Mouse (Mus musculus): ENCODE data around the gene Arhgap23. TPM values are rescaled to one million over a fixed set of nuclear protein-coding genes. Genes with fewer than 3 reads are reported as not detected.

Gene Arhgap23
- polyA plus RNA-seq, 1 experiment from 2014 or later = 3.0 TPM

- Histone ChIP-seq H3K4me1 (ENCODE audit: control insufficient read depth, insufficient read depth, low read length) (peaks cover 21% of the 10 kb centered on the region), H3K4me3 (ENCODE audit: low read length) (no peak overlapping the region), H3K9me3 (ENCODE audit: control insufficient read depth, low read length) (no peaks in the 10 kb centered on the region), H3K9ac (ENCODE audit: low read depth, low read length) (no peak overlapping the region), H3K27ac (ENCODE audit: low read length) (no peak overlapping the region), H3K27me3 (replicated peaks; ENCODE audit: control insufficient read depth, insufficient read depth, low read length) (peaks cover 33% of the 10 kb centered on the region), H3K36me3 (ENCODE audit: control insufficient read depth, insufficient read depth, low read length) (no peaks in the 10 kb centered on the region), H3K4me2 (ENCODE audit: low read depth, low read length) (no peak overlapping the region)
- 83% methylated on average over 6 of the region's 6 CpGs for WGBS
- ATAC-seq = no peak
These were observed 114.7 kb downstream of the Arhgap23 start for GRCm38 (mm10) chr11:97530069-97530468.

GRCm38 (mm10) chr11:97530961-97531360, 115.6 kb downstream of the Arhgap23 start:
- no peak overlapping the region for H3K4me2 ChIP-seq (ENCODE audit: low read depth, low read length)
- ATAC-seq = no peak
- H3K9ac ChIP-seq (ENCODE audit: low read depth, low read length) = no peak overlapping the region
- WGBS = 66% methylated on average over 5 of the region's 5 CpGs
- H3K27me3 ChIP-seq (replicated peaks; ENCODE audit: control insufficient read depth, insufficient read depth, low read length) = peaks cover 42% of the 10 kb centered on the region
- H3K27ac ChIP-seq (ENCODE audit: low read length) = no peak overlapping the region
- H3K36me3 ChIP-seq (ENCODE audit: control insufficient read depth, insufficient read depth, low read length) = no peaks in the 10 kb centered on the region
- H3K9me3 ChIP-seq (ENCODE audit: control insufficient read depth, low read length) = no peaks in the 10 kb centered on the region
- peaks cover 21% of the 10 kb centered on the region for H3K4me1 ChIP-seq (ENCODE audit: control insufficient read depth, insufficient read depth, low read length)
- H3K4me3 ChIP-seq (ENCODE audit: low read length) = no peak overlapping the region

- Histone ChIP-seq H3K9ac (ENCODE audit: low read depth, low read length) (0 out of 2 replicates have a peak overlapping the region, but pooled peaks have one; percentile 46), H3K27ac (ENCODE audit: low read length) (no peak overlapping the region), H3K4me2 (ENCODE audit: low read depth, low read length) (peak overlapping the region; percentile 93), H3K4me1 (ENCODE audit: control insufficient read depth, insufficient read depth, low read length) (peaks cover 25% of the 10 kb centered on the region), H3K27me3 (replicated peaks; ENCODE audit: control insufficient read depth, insufficient read depth, low read length) (peaks cover 48% of the 10 kb centered on the region), H3K4me3 (ENCODE audit: low read length) (peak overlapping the region; percentile 51), H3K36me3 (ENCODE audit: control insufficient read depth, insufficient read depth, low read length) (no peaks in the 10 kb centered on the region), H3K9me3 (ENCODE audit: control insufficient read depth, low read length) (no peaks in the 10 kb centered on the region)
- WGBS = 8% methylated on average over 46 of the region's 46 CpGs
- peak; percentile 69 for ATAC-seq
These were observed 116.3 kb downstream of the Arhgap23 start for GRCm38 (mm10) chr11:97531381-97532260.

- peaks cover 31% of the 10 kb centered on the region for H3K4me1 ChIP-seq (ENCODE audit: control insufficient read depth, insufficient read depth, low read length)
- H3K4me2 ChIP-seq (ENCODE audit: low read depth, low read length) = peak overlapping the region; percentile 93; the same call in 1 of the 2 replicates
These were observed 117.0 kb downstream of the Arhgap23 start for GRCm38 (mm10) chr11:97532354-97532753.

GRCm38 (mm10) chr11:97532950-97533582, 117.7 kb downstream of the Arhgap23 start:
- Histone ChIP-seq H3K4me3 (ENCODE audit: low read length) (peak overlapping the region; percentile 36), H3K27me3 (replicated peaks; ENCODE audit: control insufficient read depth, insufficient read depth, low read length) (peaks cover 62% of the 10 kb centered on the region), H3K9me3 (ENCODE audit: control insufficient read depth, low read length) (no peaks in the 10 kb centered on the region), H3K36me3 (ENCODE audit: control insufficient read depth, insufficient read depth, low read length) (no peaks in the 10 kb centered on the region), H3K4me2 (ENCODE audit: low read depth, low read length) (peak overlapping the region; percentile 51), H3K4me1 (ENCODE audit: control insufficient read depth, insufficient read depth, low read length) (peaks cover 31% of the 10 kb centered on the region), H3K9ac (ENCODE audit: low read depth, low read length) (0 out of 2 replicates have a peak overlapping the region, but pooled peaks have one; percentile 22), H3K27ac (ENCODE audit: low read length) (no peak overlapping the region)
- 0 out of 2 replicates have a peak, but pooled peaks have one; percentile 58 for ATAC-seq
- 2% methylated on average over 20 of the region's 20 CpGs for WGBS

More at GRCm38 (mm10) chr11:97532354-97532753, 117.0 kb downstream of the Arhgap23 start:
- no peaks in the 10 kb centered on the region for H3K36me3 ChIP-seq (ENCODE audit: control insufficient read depth, insufficient read depth, low read length)
- no peaks in the 10 kb centered on the region for H3K9me3 ChIP-seq (ENCODE audit: control insufficient read depth, low read length)
- WGBS = 16% methylated on average over 8 of the region's 8 CpGs
- no peak overlapping the region for H3K9ac ChIP-seq (ENCODE audit: low read depth, low read length)
- peaks cover 56% of the 10 kb centered on the region for H3K27me3 ChIP-seq (replicated peaks; ENCODE audit: control insufficient read depth, insufficient read depth, low read length)
- H3K27ac ChIP-seq (ENCODE audit: low read length) = no peak overlapping the region
- no peak overlapping the region for H3K4me3 ChIP-seq (ENCODE audit: low read length)
- no peak for ATAC-seq

- Histone ChIP-seq H3K9me3 (ENCODE audit: control insufficient read depth, low read length) (no peaks in the 10 kb centered on the region), H3K4me3 (ENCODE audit: low read length) (no peak overlapping the region), H3K27ac (ENCODE audit: low read length) (no peak overlapping the region), H3K4me2 (ENCODE audit: low read depth, low read length) (no peak overlapping the region), H3K27me3 (replicated peaks; ENCODE audit: control insufficient read depth, insufficient read depth, low read length) (peaks cover 62% of the 10 kb centered on the region), H3K36me3 (ENCODE audit: control insufficient read depth, insufficient read depth, low read length) (no peaks in the 10 kb centered on the region), H3K9ac (ENCODE audit: low read depth, low read length) (no peak overlapping the region), H3K4me1 (ENCODE audit: control insufficient read depth, insufficient read depth, low read length) (peaks cover 31% of the 10 kb centered on the region)
- ATAC-seq = no peak
- 21% methylated on average over 7 of the region's 7 CpGs for WGBS
These were observed 118.3 kb downstream of the Arhgap23 start for GRCm38 (mm10) chr11:97533653-97534052.

- Histone ChIP-seq H3K9me3 (ENCODE audit: control insufficient read depth, low read length) (no peaks in the 10 kb centered on the region), H3K9ac (ENCODE audit: low read depth, low read length) (peak overlapping the region; percentile 35), H3K4me3 (ENCODE audit: low read length) (peak overlapping the region; percentile 38), H3K27ac (ENCODE audit: low read length) (no peak overlapping the region), H3K4me2 (ENCODE audit: low read depth, low read length) (peak overlapping the region; percentile 51), H3K4me1 (ENCODE audit: control insufficient read depth, insufficient read depth, low read length) (peaks cover 31% of the 10 kb centered on the region), H3K27me3 (replicated peaks; ENCODE audit: control insufficient read depth, insufficient read depth, low read length) (peaks cover 62% of the 10 kb centered on the region), H3K36me3 (ENCODE audit: control insufficient read depth, insufficient read depth, low read length) (no peaks in the 10 kb centered on the region)
- WGBS = 3% methylated on average over 94 of the region's 95 CpGs
- ATAC-seq = no peak
These were observed 119.3 kb downstream of the Arhgap23 start for GRCm38 (mm10) chr11:97534442-97535307.

- no peak overlapping the region for H3K27ac ChIP-seq (ENCODE audit: low read length)
- H3K9me3 ChIP-seq (ENCODE audit: control insufficient read depth, low read length) = no peaks in the 10 kb centered on the region
- H3K4me1 ChIP-seq (ENCODE audit: control insufficient read depth, insufficient read depth, low read length) = peaks cover 31% of the 10 kb centered on the region
- no peak for ATAC-seq
- H3K36me3 ChIP-seq (ENCODE audit: control insufficient read depth, insufficient read depth, low read length) = no peaks in the 10 kb centered on the region
- no peak overlapping the region for H3K4me2 ChIP-seq (ENCODE audit: low read depth, low read length)
- H3K4me3 ChIP-seq (ENCODE audit: low read length) = no peak overlapping the region; the same call in 1 of the 2 replicates
- 27% methylated on average over 5 of the region's 5 CpGs for WGBS
- no peak overlapping the region for H3K9ac ChIP-seq (ENCODE audit: low read depth, low read length)
- peaks cover 62% of the 10 kb centered on the region for H3K27me3 ChIP-seq (replicated peaks; ENCODE audit: control insufficient read depth, insufficient read depth, low read length)
These were observed 119.9 kb downstream of the Arhgap23 start for GRCm38 (mm10) chr11:97535308-97535630.

GRCm38 (mm10) chr11:97535660-97536059, 120.3 kb downstream of the Arhgap23 start:
- no peak for ATAC-seq
- H3K9me3 ChIP-seq (ENCODE audit: control insufficient read depth, low read length) = no peaks in the 10 kb centered on the region
- H3K27ac ChIP-seq (ENCODE audit: low read length) = no peak overlapping the region
- no peaks in the 10 kb centered on the region for H3K36me3 ChIP-seq (ENCODE audit: control insufficient read depth, insufficient read depth, low read length)
- H3K4me1 ChIP-seq (ENCODE audit: control insufficient read depth, insufficient read depth, low read length) = peaks cover 31% of the 10 kb centered on the region
- H3K4me2 ChIP-seq (ENCODE audit: low read depth, low read length) = no peak overlapping the region
- H3K27me3 ChIP-seq (replicated peaks; ENCODE audit: control insufficient read depth, insufficient read depth, low read length) = peaks cover 62% of the 10 kb centered on the region
- no peak overlapping the region for H3K9ac ChIP-seq (ENCODE audit: low read depth, low read length)
- H3K4me3 ChIP-seq (ENCODE audit: low read length) = no peak overlapping the region
- 48% methylated on average over 5 of the region's 5 CpGs for WGBS

All from intestine, embryonic 16.5 days (tissue).